Mouse (Mus musculus): ENCODE data around the gene Add3. TPM values are rescaled to one million over a fixed set of nuclear protein-coding genes. Genes with fewer than 3 reads are reported as not detected.
A peak's percentile ranks its signal among the peaks of the same experiment; 100 is the strongest.

The Add3 gene
- polyA plus RNA-seq, 1 experiment from 2014 or later = 84.8 TPM

GRCm38 (mm10) chr19:53230942-53231815, 90.9 kb downstream of the Add3 start:
- Histone ChIP-seq H3K9ac (replicated peaks; ENCODE audit: low read length) (no peak overlapping the region), H3K4me1 (ENCODE audit: control insufficient read depth, insufficient read depth, low read length) (no peaks in the 10 kb centered on the region), H3K36me3 (replicated peaks; ENCODE audit: control insufficient read depth, insufficient read depth, low read depth, low read length) (no peaks in the 10 kb centered on the region; the same call in 1 of the 2 replicates), H3K27ac (replicated peaks; ENCODE audit: low read depth, low read length) (no peak overlapping the region), H3K4me2 (ENCODE audit: low read depth, low read length) (no peak overlapping the region), H3K9me3 (replicated peaks; ENCODE audit: control insufficient read depth, low read length) (no peaks in the 10 kb centered on the region), H3K4me3 (ENCODE audit: low read depth, low read length) (no peak overlapping the region), H3K27me3 (ENCODE audit: control insufficient read depth, insufficient read depth, low read length) (no peaks in the 10 kb centered on the region)
- WGBS = 80% methylated on average over 11 of the region's 11 CpGs
- DNase-seq (ENCODE audit: low spot score) (no peak), ATAC-seq (replicated peaks; ENCODE audit: insufficient number of reproducible peaks, low FRiP score, low TSS enrichment, low read depth) (no peak)

GRCm38 (mm10) chr19:53233586-53233985, 93.3 kb downstream of the Add3 start:
- no peak overlapping the region for H3K9ac ChIP-seq (replicated peaks; ENCODE audit: low read length)
- no peak overlapping the region for H3K4me2 ChIP-seq (ENCODE audit: low read depth, low read length)
- H3K4me3 ChIP-seq (ENCODE audit: low read depth, low read length) = no peak overlapping the region
- H3K36me3 ChIP-seq (replicated peaks; ENCODE audit: control insufficient read depth, insufficient read depth, low read depth, low read length) = no peaks in the 10 kb centered on the region; the same call in 1 of the 2 replicates
- 93% methylated on average over 7 of the region's 7 CpGs for WGBS
- ATAC-seq (replicated peaks; ENCODE audit: insufficient number of reproducible peaks, low FRiP score, low TSS enrichment, low read depth) (no peak), DNase-seq (ENCODE audit: low spot score) (no peak)
- H3K27ac ChIP-seq (replicated peaks; ENCODE audit: low read depth, low read length) = no peak overlapping the region
- H3K27me3 ChIP-seq (ENCODE audit: control insufficient read depth, insufficient read depth, low read length) = no peaks in the 10 kb centered on the region
- H3K4me1 ChIP-seq (ENCODE audit: control insufficient read depth, insufficient read depth, low read length) = no peaks in the 10 kb centered on the region
- H3K9me3 ChIP-seq (replicated peaks; ENCODE audit: control insufficient read depth, low read length) = no peaks in the 10 kb centered on the region

- no peak overlapping the region for H3K27ac ChIP-seq (replicated peaks; ENCODE audit: low read depth, low read length)
- H3K4me1 ChIP-seq (ENCODE audit: control insufficient read depth, insufficient read depth, low read length) = no peaks in the 10 kb centered on the region
- no peak for DNase-seq (ENCODE audit: low spot score)
- H3K9me3 ChIP-seq (replicated peaks; ENCODE audit: control insufficient read depth, low read length) = no peaks in the 10 kb centered on the region
- 86% methylated on average over 6 of the region's 6 CpGs for WGBS
- no peak for ATAC-seq (replicated peaks; ENCODE audit: insufficient number of reproducible peaks, low FRiP score, low TSS enrichment, low read depth)
- no peaks in the 10 kb centered on the region for H3K27me3 ChIP-seq (ENCODE audit: control insufficient read depth, insufficient read depth, low read length)
- no peak overlapping the region for H3K9ac ChIP-seq (replicated peaks; ENCODE audit: low read length)
- H3K4me3 ChIP-seq (ENCODE audit: low read depth, low read length) = no peak overlapping the region
- no peak overlapping the region for H3K4me2 ChIP-seq (ENCODE audit: low read depth, low read length)
- peaks cover 3% of the 10 kb centered on the region; the same call in 1 of the 2 replicates for H3K36me3 ChIP-seq (replicated peaks; ENCODE audit: control insufficient read depth, insufficient read depth, low read depth, low read length)
Observed at GRCm38 (mm10) chr19:53241806-53242205, 101.6 kb downstream of the Add3 start.

GRCm38 (mm10) chr19:53243956-53244355, 103.7 kb downstream of the Add3 start:
- Histone ChIP-seq H3K9me3 (replicated peaks; ENCODE audit: control insufficient read depth, low read length) (no peaks in the 10 kb centered on the region), H3K4me2 (ENCODE audit: low read depth, low read length) (no peak overlapping the region), H3K9ac (replicated peaks; ENCODE audit: low read length) (no peak overlapping the region), H3K4me3 (ENCODE audit: low read depth, low read length) (no peak overlapping the region), H3K27me3 (ENCODE audit: control insufficient read depth, insufficient read depth, low read length) (no peaks in the 10 kb centered on the region), H3K36me3 (replicated peaks; ENCODE audit: control insufficient read depth, insufficient read depth, low read depth, low read length) (peaks cover 3% of the 10 kb centered on the region; the same call in 1 of the 2 replicates), H3K4me1 (ENCODE audit: control insufficient read depth, insufficient read depth, low read length) (no peaks in the 10 kb centered on the region), H3K27ac (replicated peaks; ENCODE audit: low read depth, low read length) (no peak overlapping the region)
- ATAC-seq (replicated peaks; ENCODE audit: insufficient number of reproducible peaks, low FRiP score, low TSS enrichment, low read depth) (no peak), DNase-seq (ENCODE audit: low spot score) (no peak)
- WGBS = 80% methylated on average over 10 of the region's 10 CpGs

GRCm38 (mm10) chr19:53247558-53247957, 107.3 kb downstream of the Add3 start:
- Histone ChIP-seq H3K9ac (replicated peaks; ENCODE audit: low read length) (no peak overlapping the region), H3K27me3 (ENCODE audit: control insufficient read depth, insufficient read depth, low read length) (no peaks in the 10 kb centered on the region), H3K27ac (replicated peaks; ENCODE audit: low read depth, low read length) (no peak overlapping the region), H3K4me3 (ENCODE audit: low read depth, low read length) (no peak overlapping the region), H3K9me3 (replicated peaks; ENCODE audit: control insufficient read depth, low read length) (no peaks in the 10 kb centered on the region), H3K36me3 (replicated peaks; ENCODE audit: control insufficient read depth, insufficient read depth, low read depth, low read length) (peaks cover under 1% of the 10 kb centered on the region; the same call in 1 of the 2 replicates), H3K4me1 (ENCODE audit: control insufficient read depth, insufficient read depth, low read length) (no peaks in the 10 kb centered on the region), H3K4me2 (ENCODE audit: low read depth, low read length) (no peak overlapping the region)
- 63% methylated on average over 2 of the region's 2 CpGs for WGBS
- ATAC-seq (replicated peaks; ENCODE audit: insufficient number of reproducible peaks, low FRiP score, low TSS enrichment, low read depth) (no peak), DNase-seq (ENCODE audit: low spot score) (no peak)

- H3K4me2 ChIP-seq (ENCODE audit: low read depth, low read length) = no peak overlapping the region
- 0 out of 2 replicates have a peak, but pooled peaks have one; percentile 52 for ATAC-seq (replicated peaks; ENCODE audit: insufficient number of reproducible peaks, low FRiP score, low TSS enrichment, low read depth)
Observed at GRCm38 (mm10) chr19:53248023-53248494, 107.8 kb downstream of the Add3 start.

GRCm38 (mm10) chr19:53251015-53251414, 110.8 kb downstream of the Add3 start:
- H3K27me3 ChIP-seq (ENCODE audit: control insufficient read depth, insufficient read depth, low read length) = no peaks in the 10 kb centered on the region
- ATAC-seq (replicated peaks; ENCODE audit: insufficient number of reproducible peaks, low FRiP score, low TSS enrichment, low read depth) = no peak
- no peaks in the 10 kb centered on the region for H3K9me3 ChIP-seq (replicated peaks; ENCODE audit: control insufficient read depth, low read length)
- no peak for DNase-seq (ENCODE audit: low spot score)
- no peak overlapping the region for H3K9ac ChIP-seq (replicated peaks; ENCODE audit: low read length)
- H3K4me1 ChIP-seq (ENCODE audit: control insufficient read depth, insufficient read depth, low read length) = no peaks in the 10 kb centered on the region
- H3K27ac ChIP-seq (replicated peaks; ENCODE audit: low read depth, low read length) = no peak overlapping the region
- H3K36me3 ChIP-seq (replicated peaks; ENCODE audit: control insufficient read depth, insufficient read depth, low read depth, low read length) = no peaks in the 10 kb centered on the region
- no peak overlapping the region for H3K4me3 ChIP-seq (ENCODE audit: low read depth, low read length)
- H3K4me2 ChIP-seq (ENCODE audit: low read depth, low read length) = no peak overlapping the region
- WGBS = 90% methylated on average over 7 of the region's 7 CpGs

More at GRCm38 (mm10) chr19:53248023-53248494, 107.8 kb downstream of the Add3 start:
- H3K4me3 ChIP-seq (ENCODE audit: low read depth, low read length) = no peak overlapping the region
- H3K27ac ChIP-seq (replicated peaks; ENCODE audit: low read depth, low read length) = no peak overlapping the region
- no peaks in the 10 kb centered on the region; the same call in 1 of the 2 replicates for H3K36me3 ChIP-seq (replicated peaks; ENCODE audit: control insufficient read depth, insufficient read depth, low read depth, low read length)
- H3K9ac ChIP-seq (replicated peaks; ENCODE audit: low read length) = peak overlapping the region; percentile 18; the same call in 1 of the 2 replicates
- H3K4me1 ChIP-seq (ENCODE audit: control insufficient read depth, insufficient read depth, low read length) = no peaks in the 10 kb centered on the region
- WGBS = 19% methylated on average over 11 of the region's 11 CpGs
- H3K27me3 ChIP-seq (ENCODE audit: control insufficient read depth, insufficient read depth, low read length) = no peaks in the 10 kb centered on the region
- no peaks in the 10 kb centered on the region for H3K9me3 ChIP-seq (replicated peaks; ENCODE audit: control insufficient read depth, low read length)
- peak; percentile 81 for DNase-seq (ENCODE audit: low spot score)

- DNase-seq (ENCODE audit: low spot score) (no peak), ATAC-seq (replicated peaks; ENCODE audit: insufficient number of reproducible peaks, low FRiP score, low TSS enrichment, low read depth) (no peak)
- Histone ChIP-seq H3K27me3 (ENCODE audit: control insufficient read depth, insufficient read depth, low read length) (no peaks in the 10 kb centered on the region), H3K9ac (replicated peaks; ENCODE audit: low read length) (no peak overlapping the region), H3K4me3 (ENCODE audit: low read depth, low read length) (no peak overlapping the region), H3K27ac (replicated peaks; ENCODE audit: low read depth, low read length) (no peak overlapping the region), H3K36me3 (replicated peaks; ENCODE audit: control insufficient read depth, insufficient read depth, low read depth, low read length) (no peaks in the 10 kb centered on the region), H3K9me3 (replicated peaks; ENCODE audit: control insufficient read depth, low read length) (no peaks in the 10 kb centered on the region), H3K4me2 (ENCODE audit: low read depth, low read length) (no peak overlapping the region), H3K4me1 (ENCODE audit: control insufficient read depth, insufficient read depth, low read length) (no peaks in the 10 kb centered on the region)
- WGBS = 93% methylated on average over 3 of the region's 3 CpGs
Observed at GRCm38 (mm10) chr19:53251656-53252055, 111.4 kb downstream of the Add3 start.

Data from embryonic facial prominence, embryonic 11.5 days (tissue).